Mouse (Mus musculus) ovary, adult 10 weeks (tissue): ENCODE results near the gene Rsg1. TPM values are rescaled to one million over a fixed set of nuclear protein-coding genes. Genes with fewer than 3 reads are reported as not detected.

Experiments
- polyA plus RNA-seq: library from polyadenylated mRNA; stranded (reverse); fragments of 350-450 nt; fragmentation: Illumina TruSeq; extraction: RNeasy Lipid Tissue Mini Kit (QIAGEN cat#74804); gene quantifications from one replicate; pipeline ENCODE4 v1.2.3, GENCODE M21; 2014

Gene Rsg1
- not detected for polyA plus RNA-seq

DNA sequence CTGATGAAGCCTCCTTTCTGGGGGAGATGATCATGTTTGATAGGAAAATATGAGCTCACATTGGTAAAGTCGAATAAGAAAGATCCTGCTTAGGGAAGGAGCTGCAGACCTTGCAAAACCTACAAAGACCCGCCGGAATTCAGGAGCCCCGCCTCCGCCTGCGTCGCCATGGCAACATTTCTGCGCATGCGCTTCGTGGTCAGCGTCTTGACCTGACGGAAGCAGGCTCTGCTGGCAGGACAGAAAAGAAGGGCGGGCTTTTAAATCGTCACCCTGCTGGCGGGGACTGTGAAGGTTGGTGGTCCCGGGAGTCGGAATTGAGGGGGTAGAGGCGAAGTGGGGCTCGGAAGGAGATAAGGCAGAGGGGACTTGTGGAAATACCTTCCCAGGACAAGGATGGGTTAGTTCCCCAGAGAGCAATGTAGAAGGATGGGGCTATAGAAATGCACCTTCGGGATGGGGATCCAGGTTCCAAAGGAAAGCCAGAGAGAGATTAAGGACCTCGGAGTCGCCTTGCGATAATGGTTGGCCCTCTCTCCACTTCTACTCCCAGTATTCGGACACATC, at the start of gene Rsg1:
Rsg1 (plus strand) TSS at position 187 of the 567 bp plus-strand sequence.

GRCm38 (mm10) chr4:141239388-141240125, 25.8 kb downstream of the Rsg1 start, which contains the start of gene Arhgef19:
Arhgef19 (plus strand) TSS chr4:141239499.

Other genes starting within 250 kb of the Rsg1 start
- gene Atp13a2, start 227.1 kb upstream of the Rsg1 start, polyA plus RNA-seq: 3.6 TPM
- gene Mfap2, start 203.5 kb upstream of the Rsg1 start, polyA plus RNA-seq: not detected
- 0.88 TPM for gene Crocc, start 153.4 kb upstream of the Rsg1 start, polyA plus RNA-seq
- 5.8 TPM for gene Necap2, start 135.6 kb upstream of the Rsg1 start, polyA plus RNA-seq
- not detected for gene Spata21, start 125.6 kb upstream of the Rsg1 start, polyA plus RNA-seq
- 27.7 TPM for gene Szrd1, start 74.2 kb upstream of the Rsg1 start, polyA plus RNA-seq
- 6.7 TPM for gene Fbxo42, start 66.0 kb upstream of the Rsg1 start, polyA plus RNA-seq
- gene Arhgef19, start 25.5 kb downstream of the Rsg1 start, polyA plus RNA-seq: 0.11 TPM
- not detected for gene Epha2, start 87.3 kb downstream of the Rsg1 start, polyA plus RNA-seq
- not detected for gene Fam131c, start 154.3 kb downstream of the Rsg1 start, polyA plus RNA-seq
- not detected for gene Clcnka, start 184.8 kb downstream of the Rsg1 start, polyA plus RNA-seq
- not detected for gene Clcnkb, start 202.1 kb downstream of the Rsg1 start, polyA plus RNA-seq
- gene Hspb7, start 206.8 kb downstream of the Rsg1 start, polyA plus RNA-seq: 0.57 TPM
- gene Srarp, start 222.1 kb downstream of the Rsg1 start, polyA plus RNA-seq: not detected
- not detected for gene Zbtb17, start 230.7 kb downstream of the Rsg1 start, polyA plus RNA-seq